Mouse (Mus musculus) liver, embryonic 15.5 days (tissue): ENCODE measurements around the gene Lrrc4c. TPM values are rescaled to one million over a fixed set of nuclear protein-coding genes. Genes with fewer than 3 reads are reported as not detected.

ENCODE experiments used
- ATAC-seq: fragments of 200-750 bp; cut with Nextera tagmentation; 2 replicates; pipeline ENCODE4 v1.8.0; 2017; ENCODE audit warnings: moderate number of reproducible peaks, mild to moderate bottlenecking, moderate library complexity; ENCODE audit not compliant: insufficient read depth
- H3K27ac ChIP-seq: fragments of 300-500 bp; sonication (generic); replicated peaks from 2 replicates; pipeline ENCODE4 v1.5.1; 2015; ENCODE audit warnings: mild to moderate bottlenecking, inconsistent platforms
- H3K27me3 ChIP-seq: fragments of 300-500 bp; sonication (generic); 2 replicates; pipeline ENCODE4 v1.6.1; 2015; ENCODE audit warnings: mild to moderate bottlenecking, inconsistent platforms
- H3K36me3 ChIP-seq: fragments of 300-500 bp; sonication (generic); replicated peaks from 2 replicates; pipeline ENCODE4 v1.6.1; 2015; ENCODE audit warnings: moderate library complexity, mild to moderate bottlenecking, inconsistent platforms
- H3K4me1 ChIP-seq: fragments of 300-500 bp; sonication (generic); replicated peaks from 2 replicates; pipeline ENCODE4 v1.6.1; 2015; ENCODE audit warnings: inconsistent platforms
- H3K4me2 ChIP-seq: fragments of 300-500 bp; sonication (generic); 2 replicates; pipeline ENCODE4 v1.6.1; 2015; ENCODE audit warnings: moderate library complexity, mild to moderate bottlenecking, inconsistent platforms
- H3K4me3 ChIP-seq: fragments of 300-500 bp; sonication (generic); replicated peaks from 2 replicates; pipeline ENCODE4 v1.5.1; 2015; ENCODE audit warnings: mild to moderate bottlenecking, inconsistent platforms
- H3K9ac ChIP-seq: fragments of 300-500 bp; sonication (generic); 2 replicates; pipeline ENCODE4 v1.6.1; 2015; ENCODE audit warnings: moderate library complexity, mild to moderate bottlenecking, inconsistent platforms
- H3K9me3 ChIP-seq: fragments of 300-500 bp; sonication (generic); replicated peaks from 2 replicates; pipeline ENCODE4 v1.6.1; 2016; ENCODE audit warnings: inconsistent platforms
- WGBS: fragments of 180-500 bp; shearing (Covaris S2); methylation state at CpG from one replicate; pipeline ENCODE4 v1.1.7; 2015; ENCODE audit warnings: mixed read lengths; ENCODE audit not compliant: insufficient replicate concordance; 5-methylcytosine and 5-hydroxymethylcytosine counted together
- polyA plus RNA-seq: library from polyadenylated mRNA; unstranded; fragments of >200 nt; fragmentation: Nextera tagmentation; extraction: Ambion mirVana; gene quantifications from 2 replicates; pipeline ENCODE4 v1.2.1, GENCODE M21; 2015

The Lrrc4c gene
- polyA plus RNA-seq, 1 experiment from 2014 or later = 0.09 TPM

DNA sequence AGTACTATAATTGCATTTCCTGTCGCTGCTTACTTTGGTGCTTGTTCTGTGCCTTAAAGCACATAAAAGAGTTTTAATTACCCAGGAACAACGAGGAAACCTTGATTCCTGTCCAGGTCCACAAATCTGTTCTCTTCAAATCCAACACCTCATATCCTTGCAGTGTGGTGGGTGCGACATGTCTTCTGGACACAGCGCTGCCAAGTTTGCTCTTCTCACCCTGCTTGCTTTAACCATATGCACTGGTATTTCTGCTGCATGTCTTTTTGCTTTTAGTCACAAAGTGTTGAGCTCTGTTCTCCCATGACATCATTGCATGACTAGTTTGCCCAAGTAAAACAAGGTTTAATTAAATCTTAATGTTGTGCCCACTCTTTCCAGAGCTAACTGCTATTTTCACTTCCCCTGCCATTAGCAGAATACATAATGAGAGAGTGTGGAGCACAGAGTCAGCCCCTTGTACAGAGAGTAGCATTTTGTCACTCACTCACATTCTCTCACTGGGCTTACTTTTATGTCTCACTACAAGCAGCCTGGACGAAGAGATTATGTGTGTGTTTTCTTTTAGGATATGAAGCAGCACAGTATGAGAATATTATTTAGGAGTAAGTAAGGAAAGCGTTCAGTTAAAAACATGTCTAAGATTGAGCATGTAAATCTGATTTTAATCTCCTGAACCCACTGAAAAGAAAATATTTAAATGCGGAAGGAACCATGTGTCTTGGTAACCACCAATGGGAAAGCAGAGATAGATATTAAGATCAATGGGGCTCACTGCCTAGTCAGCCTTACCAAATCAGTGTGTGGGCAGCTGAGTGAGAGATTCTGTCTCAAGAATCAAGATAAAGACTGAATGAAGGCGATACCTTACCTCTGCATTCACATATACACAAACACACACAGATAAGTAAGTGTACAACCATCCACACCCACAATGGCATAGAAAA is 1096.7 kb downstream of the Lrrc4c start:
- H3K9me3 ChIP-seq = no peaks in the 10 kb centered on the region
- H3K9ac ChIP-seq = no peak overlapping the region
- no peaks in the 10 kb centered on the region for H3K4me1 ChIP-seq
- no peak overlapping the region for H3K4me2 ChIP-seq
- H3K4me3 ChIP-seq = no peak overlapping the region
- H3K36me3 ChIP-seq = no peaks in the 10 kb centered on the region
- WGBS = 57% methylated on average over 8 of the region's 8 CpGs
- H3K27me3 ChIP-seq = no peaks in the 10 kb centered on the region
- no peak overlapping the region for H3K27ac ChIP-seq
- no peak for ATAC-seq

DNA sequence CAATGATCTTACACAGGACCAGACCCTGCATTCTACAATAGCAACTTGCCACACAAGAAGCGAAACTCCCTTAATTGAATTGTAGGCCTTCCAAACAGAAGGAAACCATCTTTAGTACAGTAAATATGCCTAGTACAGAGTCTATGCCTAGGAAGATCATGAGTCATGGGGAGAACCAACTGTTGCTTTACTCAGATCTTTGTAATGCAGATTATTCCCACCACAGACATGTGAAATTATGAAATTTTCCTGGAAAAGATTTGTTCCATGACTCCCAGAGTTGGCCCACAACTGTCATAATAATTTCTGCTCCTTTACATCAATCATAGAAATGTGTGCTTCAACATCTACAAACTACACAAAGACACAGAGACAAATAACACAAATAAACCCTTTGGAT is 1116.2 kb downstream of the Lrrc4c start:
- no peak for ATAC-seq
- Histone ChIP-seq H3K27me3 (no peaks in the 10 kb centered on the region), H3K36me3 (no peaks in the 10 kb centered on the region), H3K27ac (no peak overlapping the region), H3K9ac (no peak overlapping the region), H3K9me3 (no peaks in the 10 kb centered on the region), H3K4me1 (no peaks in the 10 kb centered on the region), H3K4me3 (no peak overlapping the region), H3K4me2 (no peak overlapping the region)
- 77% methylated on average over 1 of the region's 1 CpGs for WGBS

DNA sequence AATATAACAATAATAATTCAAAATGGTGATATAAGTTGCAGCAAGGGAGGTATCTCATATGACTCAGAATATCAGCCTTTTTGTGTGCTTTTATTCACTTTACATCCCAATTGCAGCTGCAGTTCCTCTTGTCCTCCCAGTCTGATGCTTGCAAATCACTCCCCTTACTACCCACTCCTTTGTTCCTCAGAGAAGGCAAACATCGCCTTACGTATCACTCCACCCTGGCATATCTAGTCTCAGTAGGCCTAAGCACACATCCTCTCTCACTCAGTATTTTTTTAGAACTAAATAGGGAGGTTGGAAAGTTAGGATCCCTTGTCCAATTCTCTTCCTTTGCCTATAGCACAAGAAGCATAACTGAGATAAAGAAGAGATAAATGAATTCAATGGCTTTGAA is 1117.6 kb downstream of the Lrrc4c start:
- H3K4me3 ChIP-seq = no peak overlapping the region
- H3K4me1 ChIP-seq = no peaks in the 10 kb centered on the region
- no peak for ATAC-seq
- H3K36me3 ChIP-seq = no peaks in the 10 kb centered on the region
- H3K27ac ChIP-seq = no peak overlapping the region
- 59% methylated on average over 2 of the region's 2 CpGs for WGBS
- H3K9me3 ChIP-seq = no peaks in the 10 kb centered on the region
- no peaks in the 10 kb centered on the region for H3K27me3 ChIP-seq
- H3K9ac ChIP-seq = no peak overlapping the region
- H3K4me2 ChIP-seq = no peak overlapping the region

DNA sequence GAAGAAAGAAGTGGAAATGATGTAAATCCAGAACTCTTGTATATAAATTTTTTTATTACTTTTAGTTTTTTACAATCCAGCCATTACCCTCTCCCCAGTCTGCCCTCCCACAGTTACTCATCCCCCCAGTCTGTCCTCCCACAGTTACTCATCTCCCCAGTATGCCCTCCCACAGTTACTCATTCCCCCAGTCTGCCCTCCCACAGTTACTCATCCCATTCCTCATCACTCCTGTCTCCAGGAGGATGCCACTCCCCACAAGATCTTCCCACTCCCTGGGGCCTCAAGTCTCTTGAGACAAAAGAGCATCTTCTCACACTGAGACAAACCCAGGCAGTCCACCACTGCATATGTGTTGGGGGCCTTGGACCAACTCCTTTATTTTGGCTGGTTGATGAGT is 1119.8 kb downstream of the Lrrc4c start:
- H3K9me3 ChIP-seq = no peaks in the 10 kb centered on the region
- no peaks in the 10 kb centered on the region for H3K4me1 ChIP-seq
- H3K36me3 ChIP-seq = no peaks in the 10 kb centered on the region
- H3K4me3 ChIP-seq = no peak overlapping the region
- no peak overlapping the region for H3K4me2 ChIP-seq
- H3K27me3 ChIP-seq = no peaks in the 10 kb centered on the region
- no peak overlapping the region for H3K9ac ChIP-seq
- ATAC-seq = no peak
- no peak overlapping the region for H3K27ac ChIP-seq

DNA sequence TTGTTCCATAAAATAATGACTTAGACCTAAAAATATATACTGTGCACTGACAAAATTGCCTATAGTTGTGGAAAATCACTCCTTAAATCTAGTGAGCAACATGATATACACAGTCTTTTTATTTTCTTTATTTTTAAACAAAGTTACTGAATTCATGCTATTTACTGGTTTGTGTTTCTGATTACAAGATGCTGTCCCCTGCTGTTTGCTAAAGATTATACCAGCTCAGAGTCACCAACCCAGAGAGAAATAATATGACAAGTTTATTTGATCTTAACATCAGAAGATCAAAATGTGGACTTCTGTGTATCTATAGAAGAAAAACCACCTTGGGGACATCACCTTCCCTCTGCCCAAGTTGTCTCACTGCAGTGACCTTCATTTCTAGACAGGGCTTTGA is 1145.6 kb downstream of the Lrrc4c start:
- no peak for ATAC-seq
- Histone ChIP-seq H3K4me2 (no peak overlapping the region), H3K4me3 (no peak overlapping the region), H3K27ac (no peak overlapping the region), H3K9ac (no peak overlapping the region), H3K9me3 (no peaks in the 10 kb centered on the region), H3K27me3 (peaks cover 19% of the 10 kb centered on the region), H3K4me1 (peaks cover 3% of the 10 kb centered on the region; the same call in 1 of the 2 replicates), H3K36me3 (no peaks in the 10 kb centered on the region)

DNA sequence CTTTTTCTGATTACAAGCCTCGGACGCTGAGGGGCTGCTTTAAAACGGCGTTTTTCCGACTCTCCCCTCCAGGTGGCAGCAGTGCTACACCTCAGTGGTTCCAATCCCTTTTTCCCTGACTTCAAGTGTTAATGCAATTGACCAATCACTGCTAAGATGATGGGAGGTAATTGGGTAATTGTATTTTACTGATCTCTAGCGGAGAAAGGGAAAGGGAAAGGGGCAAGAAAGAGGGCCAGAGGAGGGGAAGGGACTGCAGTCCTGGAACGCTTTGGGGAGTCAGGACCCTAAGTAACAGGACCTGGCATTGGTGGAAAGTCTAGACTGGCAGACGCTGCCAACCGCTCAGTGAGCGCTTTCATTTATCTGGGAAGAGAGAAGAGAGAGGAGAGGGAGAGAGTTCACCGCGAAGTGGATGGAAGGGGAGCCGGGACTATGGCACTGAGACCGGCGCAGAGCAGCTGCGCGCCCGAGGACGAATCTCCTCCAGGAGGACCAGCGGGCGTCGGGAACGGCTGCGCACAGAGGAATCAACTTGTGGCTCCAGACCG is 1148.3 kb downstream of the Lrrc4c start:
- Histone ChIP-seq H3K36me3 (no peaks in the 10 kb centered on the region), H3K9ac (no peak overlapping the region), H3K4me3 (peak overlapping the region; percentile 28), H3K27me3 (peaks cover 23% of the 10 kb centered on the region), H3K4me1 (peaks cover 3% of the 10 kb centered on the region; the same call in 1 of the 2 replicates), H3K9me3 (no peaks in the 10 kb centered on the region), H3K4me2 (peak overlapping the region; percentile 50), H3K27ac (no peak overlapping the region)
- WGBS = 2% methylated on average over 25 of the region's 25 CpGs
- no peak for ATAC-seq

DNA sequence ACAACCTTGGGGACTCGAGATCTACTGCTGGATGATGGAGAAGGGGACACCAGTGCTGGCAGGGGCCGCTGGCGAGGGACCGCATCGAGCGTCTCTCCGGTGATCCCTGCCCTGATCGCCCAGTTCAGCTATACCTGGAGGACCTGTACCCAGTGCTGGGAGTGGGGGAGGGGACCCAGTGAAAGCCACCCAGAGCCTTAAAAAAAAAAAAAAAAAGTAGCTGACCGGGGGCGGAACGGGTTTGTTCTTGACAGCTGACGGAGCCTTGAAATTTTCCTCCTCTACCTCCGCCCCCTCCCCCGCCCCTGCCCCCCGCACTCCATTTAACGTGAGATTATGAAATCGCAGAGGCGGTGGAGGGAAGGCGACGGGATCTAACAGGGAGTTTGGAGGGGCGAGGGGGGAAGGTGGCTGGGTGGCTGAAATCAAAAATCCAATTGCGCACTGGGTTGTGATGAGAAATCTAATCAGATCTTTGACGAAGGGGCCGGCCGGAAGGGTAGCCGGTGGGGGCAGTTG is 1149.1 kb downstream of the Lrrc4c start:
- peaks cover 23% of the 10 kb centered on the region for H3K27me3 ChIP-seq
- no peak for ATAC-seq
- H3K9ac ChIP-seq = no peak overlapping the region
- H3K4me2 ChIP-seq = peak overlapping the region; percentile 50
- no peak overlapping the region for H3K27ac ChIP-seq
- peak overlapping the region; percentile 28 for H3K4me3 ChIP-seq
- 2% methylated on average over 26 of the region's 26 CpGs for WGBS
- H3K4me1 ChIP-seq = peaks cover 3% of the 10 kb centered on the region; the same call in 1 of the 2 replicates
- H3K36me3 ChIP-seq = no peaks in the 10 kb centered on the region
- H3K9me3 ChIP-seq = no peaks in the 10 kb centered on the region

DNA sequence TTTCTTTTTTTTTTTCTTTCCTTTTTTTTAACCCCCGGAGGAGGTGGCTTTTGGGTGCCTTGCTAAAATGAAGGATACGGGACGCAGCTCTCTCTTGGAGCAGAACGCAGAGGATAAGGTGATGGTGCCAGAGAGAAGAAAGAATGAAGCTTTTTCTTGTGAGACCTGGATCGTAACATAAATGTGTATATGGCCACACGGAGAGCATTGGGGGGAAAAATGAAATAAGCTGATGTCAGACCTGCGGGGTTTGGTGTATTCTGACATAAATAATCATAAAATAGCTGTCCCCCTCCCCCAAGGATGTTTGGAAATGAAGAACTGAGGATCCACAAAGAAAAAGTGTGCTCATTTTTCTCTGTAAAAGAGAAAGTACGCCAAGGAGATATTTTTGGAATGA is 1149.7 kb downstream of the Lrrc4c start:
- Histone ChIP-seq H3K27me3 (peaks cover 23% of the 10 kb centered on the region), H3K4me1 (peaks cover 3% of the 10 kb centered on the region; the same call in 1 of the 2 replicates), H3K4me3 (no peak overlapping the region), H3K9ac (no peak overlapping the region), H3K36me3 (no peaks in the 10 kb centered on the region), H3K9me3 (no peaks in the 10 kb centered on the region), H3K27ac (no peak overlapping the region), H3K4me2 (peak overlapping the region; percentile 50; the same call in 1 of the 2 replicates)
- no peak for ATAC-seq
- WGBS = 10% methylated on average over 8 of the region's 8 CpGs

DNA sequence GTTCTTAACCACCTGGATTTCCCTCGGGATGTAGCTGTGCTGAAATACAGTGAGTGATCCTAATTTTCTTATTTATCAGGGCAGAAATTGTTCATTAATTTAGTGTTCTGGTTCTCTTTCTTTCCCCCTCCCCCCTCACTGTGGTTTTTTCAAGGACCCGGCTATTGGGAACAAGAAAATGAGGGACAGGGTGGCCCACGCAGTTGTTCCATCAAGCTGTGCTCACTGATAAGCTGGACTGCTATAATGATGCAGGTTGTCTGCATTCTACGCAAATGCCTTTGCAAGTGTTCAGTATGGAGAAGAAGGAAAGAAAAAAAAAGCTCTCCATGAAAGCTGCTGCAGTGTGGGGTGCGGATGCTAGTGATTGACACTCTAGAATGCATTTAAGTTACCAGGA is 1150.4 kb downstream of the Lrrc4c start:
- no peaks in the 10 kb centered on the region for H3K36me3 ChIP-seq
- no peak overlapping the region for H3K9ac ChIP-seq
- H3K4me1 ChIP-seq = peaks cover 3% of the 10 kb centered on the region; the same call in 1 of the 2 replicates
- H3K27me3 ChIP-seq = peaks cover 23% of the 10 kb centered on the region
- WGBS = 23% methylated on average over 5 of the region's 5 CpGs
- H3K4me3 ChIP-seq = no peak overlapping the region
- no peak overlapping the region for H3K27ac ChIP-seq
- H3K9me3 ChIP-seq = no peaks in the 10 kb centered on the region
- H3K4me2 ChIP-seq = no peak overlapping the region
- no peak for ATAC-seq

DNA sequence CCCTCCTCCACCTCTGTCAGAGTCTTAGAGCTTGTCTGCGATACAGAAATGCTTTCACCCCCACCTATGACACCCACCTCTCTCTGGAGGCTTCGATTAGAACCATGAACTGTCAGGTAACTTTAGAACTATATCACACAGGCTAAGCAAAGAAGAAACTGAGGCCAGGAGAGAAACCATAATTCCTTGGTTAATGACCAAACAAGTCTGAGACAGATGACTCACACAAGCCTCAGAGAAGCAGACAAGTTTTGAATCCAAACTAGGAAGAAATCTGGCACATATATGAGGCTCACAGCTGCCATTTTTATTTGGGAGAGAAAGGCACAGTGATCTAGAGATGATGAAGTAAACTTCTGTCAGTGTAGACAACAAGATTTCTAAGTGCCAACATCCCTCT is 1151.4 kb downstream of the Lrrc4c start:
- H3K36me3 ChIP-seq = no peaks in the 10 kb centered on the region
- 17% methylated on average over 2 of the region's 2 CpGs for WGBS
- ATAC-seq = no peak
- peaks cover 3% of the 10 kb centered on the region; the same call in 1 of the 2 replicates for H3K4me1 ChIP-seq
- no peak overlapping the region for H3K4me2 ChIP-seq
- H3K27ac ChIP-seq = no peak overlapping the region
- no peak overlapping the region for H3K4me3 ChIP-seq
- H3K9me3 ChIP-seq = no peaks in the 10 kb centered on the region
- H3K9ac ChIP-seq = no peak overlapping the region
- H3K27me3 ChIP-seq = peaks cover 23% of the 10 kb centered on the region

DNA sequence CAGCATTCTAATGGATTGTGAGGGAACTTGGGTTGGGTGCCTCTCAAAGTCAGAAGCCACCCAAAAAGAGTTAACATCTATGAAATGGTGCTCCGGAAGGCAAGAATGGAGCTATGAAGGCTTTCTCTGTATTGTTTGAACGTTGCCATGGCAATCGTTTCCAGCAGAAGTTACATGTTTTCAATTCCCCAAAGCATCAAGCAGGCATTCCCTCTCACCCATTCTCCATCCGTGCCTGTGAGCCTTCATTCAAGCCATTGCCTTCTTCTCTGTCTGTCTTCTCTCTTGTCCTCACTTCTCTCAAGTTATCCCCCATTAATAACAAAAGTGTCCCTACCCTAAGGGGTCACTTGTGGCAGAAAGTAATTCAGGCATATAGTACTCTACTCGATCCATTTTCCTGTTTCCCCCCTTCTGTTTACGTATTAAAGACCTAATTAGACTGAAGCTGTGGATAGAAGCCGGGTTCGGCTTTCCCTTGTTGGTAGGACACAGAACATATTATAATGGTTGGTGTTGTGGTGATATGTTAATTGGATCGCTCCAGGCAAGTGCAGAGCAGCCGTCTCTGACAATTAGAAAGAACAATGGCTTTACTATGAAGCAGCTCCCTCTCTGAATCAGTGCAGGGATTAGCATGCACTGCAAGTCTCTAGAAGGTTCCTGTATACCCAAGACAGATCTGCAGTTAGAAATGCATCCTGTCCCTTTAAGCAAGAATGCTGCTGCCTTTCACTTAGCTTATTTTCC is 1160.4 kb downstream of the Lrrc4c start:
- no peak overlapping the region for H3K27ac ChIP-seq
- H3K27me3 ChIP-seq = no peaks in the 10 kb centered on the region
- no peaks in the 10 kb centered on the region for H3K36me3 ChIP-seq
- H3K9ac ChIP-seq = no peak overlapping the region
- no peak overlapping the region for H3K4me2 ChIP-seq
- H3K4me3 ChIP-seq = no peak overlapping the region
- H3K4me1 ChIP-seq = no peaks in the 10 kb centered on the region
- WGBS = 59% methylated on average over 10 of the region's 10 CpGs
- no peaks in the 10 kb centered on the region for H3K9me3 ChIP-seq
- ATAC-seq = no peak
